Mouse (Mus musculus): Measurements from ENCODE around the gene Zfp709.
"Not testable (repeated sequence)": the region's sequence is repeated elsewhere in the genome, so short reads cannot be mapped to it uniquely, and the experiment has no call there.

DNA sequence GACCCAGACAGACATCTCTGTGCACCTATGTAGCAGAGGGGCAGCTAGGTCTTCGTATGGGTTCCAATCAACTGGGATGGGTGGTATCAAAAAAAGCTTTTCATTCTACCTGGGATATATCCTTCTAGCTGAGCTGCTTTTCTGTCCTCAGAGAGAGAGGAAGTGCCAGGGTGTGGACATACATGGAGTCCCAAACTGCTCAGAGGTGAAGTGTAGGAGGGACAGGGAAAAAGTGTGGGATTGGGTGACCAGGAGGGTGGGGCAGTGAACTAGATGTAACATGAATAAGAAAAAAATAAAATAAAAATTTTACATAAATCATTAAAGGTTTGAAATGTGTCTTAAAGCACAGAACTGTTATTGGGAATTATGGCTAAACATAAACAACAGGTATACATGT, 30.8 kb upstream of the Zfp709 start:
- not testable (repeated sequence) for TF ChIP-seq CTCF (IDR thresholded peaks at IDR 0.05; ENCODE audit: low read depth); EP300 (optimal IDR thresholded peaks at IDR 0.05)

All from stomach, postnatal 0 days (tissue).